In the genomic region with DNA sequence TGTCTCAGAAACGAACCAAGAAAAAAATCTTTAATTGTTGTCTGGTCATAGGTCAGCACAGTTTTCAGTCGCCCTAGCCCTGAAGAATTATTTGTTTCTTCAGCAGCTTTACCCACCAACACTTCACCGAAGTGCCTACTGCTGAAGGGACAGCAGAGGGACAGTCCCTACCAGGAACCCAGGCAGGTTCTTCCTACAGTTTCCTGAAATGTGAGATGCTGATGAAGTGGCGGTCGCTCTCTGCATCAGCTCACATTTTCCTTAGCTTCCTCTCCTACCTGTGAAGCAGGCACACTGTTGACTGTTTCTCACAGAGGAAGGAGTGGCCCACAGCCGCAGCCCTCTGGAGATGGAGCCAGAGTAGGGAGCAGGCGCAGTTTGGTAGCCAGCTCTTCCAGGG, we compare ENCODE assay signal across 44 mouse cellular contexts. TPM values are rescaled to one million over a fixed set of nuclear protein-coding genes. Genes with fewer than 3 reads are reported as not detected.
"Had no signal": no experiment of that assay in that cellular context is flagged by ENCODE, and none has a peak within 500 bp of the region (broad histone marks: within the 10 kb centered on the region; RNA-seq: fewer than 3 reads in every experiment).

No protein-coding gene starts in this region.

- H3K4me3 ChIP-seq: limb, embryonic 10.5 days; limb, embryonic 12.5 days; limb, embryonic 13.5 days; limb, embryonic 15.5 days; liver, embryonic 12.5 days; liver, embryonic 13.5 days; liver, embryonic 15.5 days; lung, embryonic 15.5 days; megakaryocyte, embryonic 14.5 days; midbrain, embryonic 10.5 days; midbrain, embryonic 12.5 days; midbrain, embryonic 13.5 days; midbrain, embryonic 15.5 days; myocyte; neural tube, embryonic 12.5 days had no signal

- H3K36me3 ChIP-seq: limb, embryonic 10.5 days; limb, embryonic 12.5 days; limb, embryonic 13.5 days; limb, embryonic 15.5 days; liver, embryonic 12.5 days; liver, embryonic 13.5 days; liver, embryonic 15.5 days; lung, embryonic 15.5 days; midbrain, embryonic 10.5 days; midbrain, embryonic 12.5 days; midbrain, embryonic 13.5 days; midbrain, embryonic 15.5 days; neural tube, embryonic 12.5 days had no signal

- H3K9ac ChIP-seq: limb, embryonic 12.5 days; limb, embryonic 13.5 days; limb, embryonic 15.5 days; liver, embryonic 12.5 days; liver, embryonic 13.5 days; liver, embryonic 14.5 days; liver, embryonic 15.5 days; liver, postnatal 0 days; lung, embryonic 14.5 days; lung, embryonic 15.5 days; midbrain, embryonic 12.5 days; midbrain, embryonic 13.5 days; midbrain, embryonic 15.5 days; neural tube, embryonic 12.5 days had no signal

- H3K27me3 ChIP-seq: limb, embryonic 12.5 days; liver, embryonic 15.5 days; lung, embryonic 15.5 days; midbrain, embryonic 13.5 days; midbrain, embryonic 15.5 days; neural tube, embryonic 12.5 days had no signal

- H3K4me1 ChIP-seq: limb, embryonic 13.5 days; limb, embryonic 15.5 days; liver, embryonic 12.5 days; lung, embryonic 15.5 days; midbrain, embryonic 12.5 days; midbrain, embryonic 13.5 days; midbrain, embryonic 15.5 days; neural tube, embryonic 12.5 days had no signal

- H3K9me3 ChIP-seq: limb, embryonic 10.5 days; limb, embryonic 12.5 days; limb, embryonic 13.5 days; limb, embryonic 15.5 days; liver, embryonic 12.5 days; liver, embryonic 13.5 days; liver, embryonic 15.5 days; lung, embryonic 15.5 days; megakaryocyte, embryonic 14.5 days; midbrain, embryonic 10.5 days; midbrain, embryonic 12.5 days; midbrain, embryonic 13.5 days; midbrain, embryonic 15.5 days; neural tube, embryonic 12.5 days had no signal

- H3K27ac ChIP-seq: limb, embryonic 10.5 days; limb, embryonic 12.5 days; limb, embryonic 13.5 days; limb, embryonic 15.5 days; liver, embryonic 12.5 days; liver, embryonic 13.5 days; liver, embryonic 14.5 days; liver, embryonic 15.5 days; lung, embryonic 15.5 days; macrophage; midbrain, embryonic 10.5 days; midbrain, embryonic 12.5 days; midbrain, embryonic 13.5 days; midbrain, embryonic 15.5 days; neural tube, embryonic 12.5 days had no signal

- H3K4me2 ChIP-seq: limb, embryonic 12.5 days; limb, embryonic 13.5 days; limb, embryonic 15.5 days; liver, embryonic 11.5 days; liver, embryonic 12.5 days; liver, embryonic 13.5 days; liver, embryonic 15.5 days; lung, embryonic 14.5 days; lung, embryonic 15.5 days; midbrain, embryonic 12.5 days; midbrain, embryonic 13.5 days; midbrain, embryonic 15.5 days; neural tube, embryonic 12.5 days had no signal

- DNase-seq: left cerebral cortex, postnatal 4 days; liver; liver, embryonic 13.5 days; liver, postnatal 0 days; lung, adult 2 months; lung, embryonic 14.5 days; lung, postnatal 10 days; lung, postnatal 14 days; lung, postnatal 36 days; lung, postnatal 4 days; midbrain, embryonic 14.5 days had no signal

- ATAC-seq: liver, embryonic 12.5 days; liver, postnatal 0 days; lung, postnatal 0 days; midbrain, embryonic 13.5 days; midbrain, embryonic 15.5 days; midbrain, embryonic 16.5 days had no signal

RNA-seq across cellular contexts. Expression of gene Cfb, which starts 3.7 kb away (rescaled TPM):
- total RNA-seq: megakaryocyte progenitor cell, adult 5-6 weeks; megakaryocyte-erythroid progenitor cell, adult 5-6 weeks had no signal

RNA-seq across cellular contexts. Expression of gene Gm20547, which starts 15.9 kb away (rescaled TPM):
- total RNA-seq: left cerebral cortex, adult 8-10 months; left cerebral cortex, postnatal 10 days; left cerebral cortex, postnatal 25 days; left cerebral cortex, postnatal 36 days; left cerebral cortex, postnatal 4 days; liver, adult 2 months; megakaryocyte progenitor cell, adult 5-6 weeks; megakaryocyte, adult 5-6 weeks; megakaryocyte-erythroid progenitor cell, adult 5-6 weeks; monocyte, adult 5-6 weeks had no signal
- polyA plus RNA-seq: limb, embryonic 11.5 days; limb, embryonic 13.5 days; limb, embryonic 14.5 days; limb, embryonic 15.5 days; liver, embryonic 11.5 days; liver, embryonic 12.5 days; liver, embryonic 13.5 days; liver, embryonic 15.5 days; liver, embryonic 16.5 days; liver, postnatal 0 days; lung, adult 2 months; lung, embryonic 14.5 days; lung, embryonic 15.5 days; lung, embryonic 16.5 days; lung, postnatal 0 days; macrophage; midbrain, embryonic 12.5 days; midbrain, embryonic 14.5 days; midbrain, embryonic 16.5 days; myocyte; neural tube, embryonic 11.5 days; neural tube, embryonic 12.5 days had no signal
